Mouse (Mus musculus): ENCODE data around the gene Grik3. TPM values are rescaled to one million over a fixed set of nuclear protein-coding genes. Genes with fewer than 3 reads are reported as not detected.

The Grik3 gene
- polyA plus RNA-seq, 1 experiment from 2014 or later = 0.41 TPM

GRCm38 (mm10) chr4:125497471-125497870 is 7.0 kb downstream of the Grik3 start:
- no peak for ATAC-seq (ENCODE audit: insufficient read depth, low FRiP score)
- Histone ChIP-seq H3K27ac (ENCODE audit: low read length) (no peak overlapping the region), H3K4me3 (replicated peaks; ENCODE audit: low read length) (no peak overlapping the region), H3K9ac (ENCODE audit: low read length) (no peak overlapping the region), H3K4me1 (ENCODE audit: control insufficient read depth, insufficient read depth, low read length) (no peaks in the 10 kb centered on the region), H3K36me3 (ENCODE audit: control insufficient read depth, insufficient read depth, low read length) (no peaks in the 10 kb centered on the region), H3K27me3 (ENCODE audit: control insufficient read depth, insufficient read depth, low read length) (peaks cover 68% of the 10 kb centered on the region), H3K9me3 (replicated peaks; ENCODE audit: control insufficient read depth, low read length) (no peaks in the 10 kb centered on the region), H3K4me2 (ENCODE audit: low read depth, low read length) (no peak overlapping the region)
- 43% methylated on average over 7 of the region's 7 CpGs for WGBS

GRCm38 (mm10) chr4:125498866-125499265 is 8.4 kb downstream of the Grik3 start:
- Histone ChIP-seq H3K4me2 (ENCODE audit: low read depth, low read length) (no peak overlapping the region), H3K9me3 (replicated peaks; ENCODE audit: control insufficient read depth, low read length) (no peaks in the 10 kb centered on the region), H3K9ac (ENCODE audit: low read length) (no peak overlapping the region), H3K4me3 (replicated peaks; ENCODE audit: low read length) (no peak overlapping the region), H3K27me3 (ENCODE audit: control insufficient read depth, insufficient read depth, low read length) (peaks cover 54% of the 10 kb centered on the region), H3K36me3 (ENCODE audit: control insufficient read depth, insufficient read depth, low read length) (no peaks in the 10 kb centered on the region), H3K4me1 (ENCODE audit: control insufficient read depth, insufficient read depth, low read length) (no peaks in the 10 kb centered on the region), H3K27ac (ENCODE audit: low read length) (no peak overlapping the region)
- ATAC-seq (ENCODE audit: insufficient read depth, low FRiP score) = no peak
- 17% methylated on average over 6 of the region's 6 CpGs for WGBS

GRCm38 (mm10) chr4:125502861-125503260 is 12.4 kb downstream of the Grik3 start:
- Histone ChIP-seq H3K36me3 (ENCODE audit: control insufficient read depth, insufficient read depth, low read length) (no peaks in the 10 kb centered on the region), H3K4me1 (ENCODE audit: control insufficient read depth, insufficient read depth, low read length) (no peaks in the 10 kb centered on the region), H3K4me3 (replicated peaks; ENCODE audit: low read length) (no peak overlapping the region), H3K4me2 (ENCODE audit: low read depth, low read length) (no peak overlapping the region), H3K9me3 (replicated peaks; ENCODE audit: control insufficient read depth, low read length) (no peaks in the 10 kb centered on the region), H3K27ac (ENCODE audit: low read length) (no peak overlapping the region), H3K27me3 (ENCODE audit: control insufficient read depth, insufficient read depth, low read length) (peaks cover 16% of the 10 kb centered on the region), H3K9ac (ENCODE audit: low read length) (no peak overlapping the region)
- ATAC-seq (ENCODE audit: insufficient read depth, low FRiP score) = no peak
- WGBS = 54% methylated on average over 8 of the region's 8 CpGs

GRCm38 (mm10) chr4:125512434-125512833 is 21.9 kb downstream of the Grik3 start:
- Histone ChIP-seq H3K27ac (ENCODE audit: low read length) (no peak overlapping the region), H3K4me3 (replicated peaks; ENCODE audit: low read length) (no peak overlapping the region), H3K9me3 (replicated peaks; ENCODE audit: control insufficient read depth, low read length) (no peaks in the 10 kb centered on the region), H3K9ac (ENCODE audit: low read length) (no peak overlapping the region), H3K4me1 (ENCODE audit: control insufficient read depth, insufficient read depth, low read length) (no peaks in the 10 kb centered on the region), H3K36me3 (ENCODE audit: control insufficient read depth, insufficient read depth, low read length) (no peaks in the 10 kb centered on the region), H3K27me3 (ENCODE audit: control insufficient read depth, insufficient read depth, low read length) (no peaks in the 10 kb centered on the region), H3K4me2 (ENCODE audit: low read depth, low read length) (no peak overlapping the region)
- 61% methylated on average over 6 of the region's 6 CpGs for WGBS
- peak; percentile 58; the same call in 1 of the 2 replicates for ATAC-seq (ENCODE audit: insufficient read depth, low FRiP score)

- H3K9me3 ChIP-seq (replicated peaks; ENCODE audit: control insufficient read depth, low read length) = no peaks in the 10 kb centered on the region
- H3K36me3 ChIP-seq (ENCODE audit: control insufficient read depth, insufficient read depth, low read length) = no peaks in the 10 kb centered on the region
- H3K27ac ChIP-seq (ENCODE audit: low read length) = no peak overlapping the region
- no peak overlapping the region for H3K9ac ChIP-seq (ENCODE audit: low read length)
- no peak overlapping the region for H3K4me2 ChIP-seq (ENCODE audit: low read depth, low read length)
- ATAC-seq (ENCODE audit: insufficient read depth, low FRiP score) = no peak
- no peaks in the 10 kb centered on the region for H3K4me1 ChIP-seq (ENCODE audit: control insufficient read depth, insufficient read depth, low read length)
- no peak overlapping the region for H3K4me3 ChIP-seq (replicated peaks; ENCODE audit: low read length)
- no peaks in the 10 kb centered on the region for H3K27me3 ChIP-seq (ENCODE audit: control insufficient read depth, insufficient read depth, low read length)
- WGBS = 53% methylated on average over 13 of the region's 13 CpGs
Measured at GRCm38 (mm10) chr4:125515646-125516045, 25.1 kb downstream of the Grik3 start.

- Histone ChIP-seq H3K4me3 (replicated peaks; ENCODE audit: low read length) (no peak overlapping the region), H3K9me3 (replicated peaks; ENCODE audit: control insufficient read depth, low read length) (no peaks in the 10 kb centered on the region), H3K27ac (ENCODE audit: low read length) (no peak overlapping the region), H3K4me2 (ENCODE audit: low read depth, low read length) (no peak overlapping the region), H3K9ac (ENCODE audit: low read length) (no peak overlapping the region), H3K36me3 (ENCODE audit: control insufficient read depth, insufficient read depth, low read length) (no peaks in the 10 kb centered on the region), H3K27me3 (ENCODE audit: control insufficient read depth, insufficient read depth, low read length) (no peaks in the 10 kb centered on the region), H3K4me1 (ENCODE audit: control insufficient read depth, insufficient read depth, low read length) (no peaks in the 10 kb centered on the region)
- no peak for ATAC-seq (ENCODE audit: insufficient read depth, low FRiP score)
- 64% methylated on average over 6 of the region's 6 CpGs for WGBS
Measured at GRCm38 (mm10) chr4:125516612-125517011, 26.1 kb downstream of the Grik3 start.

GRCm38 (mm10) chr4:125518861-125519260 is 28.4 kb downstream of the Grik3 start:
- no peaks in the 10 kb centered on the region for H3K9me3 ChIP-seq (replicated peaks; ENCODE audit: control insufficient read depth, low read length)
- no peak overlapping the region for H3K9ac ChIP-seq (ENCODE audit: low read length)
- no peaks in the 10 kb centered on the region for H3K27me3 ChIP-seq (ENCODE audit: control insufficient read depth, insufficient read depth, low read length)
- no peaks in the 10 kb centered on the region for H3K4me1 ChIP-seq (ENCODE audit: control insufficient read depth, insufficient read depth, low read length)
- no peak overlapping the region for H3K4me2 ChIP-seq (ENCODE audit: low read depth, low read length)
- no peak overlapping the region for H3K27ac ChIP-seq (ENCODE audit: low read length)
- no peak for ATAC-seq (ENCODE audit: insufficient read depth, low FRiP score)
- H3K36me3 ChIP-seq (ENCODE audit: control insufficient read depth, insufficient read depth, low read length) = no peaks in the 10 kb centered on the region
- no peak overlapping the region for H3K4me3 ChIP-seq (replicated peaks; ENCODE audit: low read length)
- WGBS = 80% methylated on average over 5 of the region's 5 CpGs

GRCm38 (mm10) chr4:125522931-125523330 is 32.4 kb downstream of the Grik3 start:
- no peak overlapping the region for H3K27ac ChIP-seq (ENCODE audit: low read length)
- no peak for ATAC-seq (ENCODE audit: insufficient read depth, low FRiP score)
- H3K9ac ChIP-seq (ENCODE audit: low read length) = no peak overlapping the region
- H3K27me3 ChIP-seq (ENCODE audit: control insufficient read depth, insufficient read depth, low read length) = no peaks in the 10 kb centered on the region
- no peaks in the 10 kb centered on the region for H3K36me3 ChIP-seq (ENCODE audit: control insufficient read depth, insufficient read depth, low read length)
- H3K4me3 ChIP-seq (replicated peaks; ENCODE audit: low read length) = no peak overlapping the region
- no peaks in the 10 kb centered on the region for H3K4me1 ChIP-seq (ENCODE audit: control insufficient read depth, insufficient read depth, low read length)
- no peaks in the 10 kb centered on the region for H3K9me3 ChIP-seq (replicated peaks; ENCODE audit: control insufficient read depth, low read length)
- 52% methylated on average over 7 of the region's 7 CpGs for WGBS
- no peak overlapping the region for H3K4me2 ChIP-seq (ENCODE audit: low read depth, low read length)

- H3K9ac ChIP-seq (ENCODE audit: low read length) = no peak overlapping the region
- H3K9me3 ChIP-seq (replicated peaks; ENCODE audit: control insufficient read depth, low read length) = no peaks in the 10 kb centered on the region
- no peak for ATAC-seq (ENCODE audit: insufficient read depth, low FRiP score)
- no peaks in the 10 kb centered on the region for H3K4me1 ChIP-seq (ENCODE audit: control insufficient read depth, insufficient read depth, low read length)
- no peak overlapping the region for H3K4me3 ChIP-seq (replicated peaks; ENCODE audit: low read length)
- no peaks in the 10 kb centered on the region for H3K36me3 ChIP-seq (ENCODE audit: control insufficient read depth, insufficient read depth, low read length)
- H3K27me3 ChIP-seq (ENCODE audit: control insufficient read depth, insufficient read depth, low read length) = no peaks in the 10 kb centered on the region
- no peak overlapping the region for H3K4me2 ChIP-seq (ENCODE audit: low read depth, low read length)
- 81% methylated on average over 4 of the region's 4 CpGs for WGBS
- no peak overlapping the region for H3K27ac ChIP-seq (ENCODE audit: low read length)
Measured at GRCm38 (mm10) chr4:125525266-125525665, 34.8 kb downstream of the Grik3 start.

GRCm38 (mm10) chr4:125526425-125526824 is 35.9 kb downstream of the Grik3 start:
- WGBS = 61% methylated on average over 5 of the region's 5 CpGs
- no peak overlapping the region for H3K4me2 ChIP-seq (ENCODE audit: low read depth, low read length)

More at GRCm38 (mm10) chr4:125526425-125526824, 35.9 kb downstream of the Grik3 start:
- no peaks in the 10 kb centered on the region for H3K9me3 ChIP-seq (replicated peaks; ENCODE audit: control insufficient read depth, low read length)
- no peak overlapping the region for H3K9ac ChIP-seq (ENCODE audit: low read length)
- no peak overlapping the region for H3K4me3 ChIP-seq (replicated peaks; ENCODE audit: low read length)
- no peaks in the 10 kb centered on the region for H3K4me1 ChIP-seq (ENCODE audit: control insufficient read depth, insufficient read depth, low read length)
- no peak overlapping the region for H3K27ac ChIP-seq (ENCODE audit: low read length)
- no peaks in the 10 kb centered on the region for H3K36me3 ChIP-seq (ENCODE audit: control insufficient read depth, insufficient read depth, low read length)
- ATAC-seq (ENCODE audit: insufficient read depth, low FRiP score) = no peak
- no peaks in the 10 kb centered on the region for H3K27me3 ChIP-seq (ENCODE audit: control insufficient read depth, insufficient read depth, low read length)

Data from stomach, embryonic 16.5 days (tissue).